Mouse (Mus musculus): ENCODE data around the gene Wnt8b. TPM values are rescaled to one million over a fixed set of nuclear protein-coding genes. Genes with fewer than 3 reads are reported as not detected.

Gene Wnt8b
- polyA plus RNA-seq, 1 experiment: not detected

GRCm38 (mm10) chr19:44517996-44518768 is 24.9 kb downstream of the Wnt8b start:
- TF ChIP-seq GATA1 (IDR thresholded peaks at IDR 0.05; ENCODE audit: low read length): no peak
- TF ChIP-seq TAL1 (IDR thresholded peaks at IDR 0.05; ENCODE audit: low read length): no peak
- H3K4me1 ChIP-seq (ENCODE audit: control insufficient read depth): no peaks in the 10 kb centered on the region
- no peaks in the 10 kb centered on the region for H3K9me3 ChIP-seq (ENCODE audit: control insufficient read depth, low read length)
- no peaks in the 10 kb centered on the region for H3K36me3 ChIP-seq (ENCODE audit: control insufficient read depth)
- peaks cover 43% of the 10 kb centered on the region for H3K27me3 ChIP-seq (ENCODE audit: control insufficient read depth)
- H3K4me3 ChIP-seq (replicated peaks): no peak overlapping the region

- no peaks in the 10 kb centered on the region for H3K36me3 ChIP-seq (ENCODE audit: control insufficient read depth)
- H3K4me1 ChIP-seq (ENCODE audit: control insufficient read depth): no peaks in the 10 kb centered on the region
- no peaks in the 10 kb centered on the region for H3K9me3 ChIP-seq (ENCODE audit: control insufficient read depth, low read length)
- H3K27me3 ChIP-seq (ENCODE audit: control insufficient read depth): peaks cover 33% of the 10 kb centered on the region
- TF ChIP-seq GATA1 (IDR thresholded peaks at IDR 0.05; ENCODE audit: low read length): no peak
- no peak for TF ChIP-seq TAL1 (IDR thresholded peaks at IDR 0.05; ENCODE audit: low read length)
- H3K4me3 ChIP-seq (replicated peaks): no peak overlapping the region
Observed at GRCm38 (mm10) chr19:44519152-44519551, 25.9 kb downstream of the Wnt8b start.

GRCm38 (mm10) chr19:44525551-44526205 is 32.4 kb downstream of the Wnt8b start:
- Histone ChIP-seq H3K4me3 (replicated peaks) (no peak overlapping the region), H3K9me3 (ENCODE audit: control insufficient read depth, low read length) (peaks cover 2% of the 10 kb centered on the region; the same call in 1 of the 2 replicates), H3K36me3 (ENCODE audit: control insufficient read depth) (no peaks in the 10 kb centered on the region), H3K4me1 (ENCODE audit: control insufficient read depth) (no peaks in the 10 kb centered on the region), H3K27me3 (ENCODE audit: control insufficient read depth) (no peaks in the 10 kb centered on the region)
- TF ChIP-seq GATA1 (IDR thresholded peaks at IDR 0.05; ENCODE audit: low read length) (no peak), TAL1 (IDR thresholded peaks at IDR 0.05; ENCODE audit: low read length) (no peak)

- Histone ChIP-seq H3K9me3 (ENCODE audit: control insufficient read depth, low read length) (peaks cover 2% of the 10 kb centered on the region; the same call in 1 of the 2 replicates), H3K27me3 (ENCODE audit: control insufficient read depth) (peaks cover 4% of the 10 kb centered on the region), H3K4me3 (replicated peaks) (no peak overlapping the region), H3K4me1 (ENCODE audit: control insufficient read depth) (no peaks in the 10 kb centered on the region), H3K36me3 (ENCODE audit: control insufficient read depth) (no peaks in the 10 kb centered on the region)
- TF ChIP-seq GATA1 (IDR thresholded peaks at IDR 0.05; ENCODE audit: low read length): no peak
Observed at GRCm38 (mm10) chr19:44530018-44530417, 36.7 kb downstream of the Wnt8b start.

GRCm38 (mm10) chr19:44535376-44535775 is 42.1 kb downstream of the Wnt8b start:
- Histone ChIP-seq H3K27me3 (ENCODE audit: control insufficient read depth) (peaks cover 4% of the 10 kb centered on the region), H3K36me3 (ENCODE audit: control insufficient read depth) (no peaks in the 10 kb centered on the region), H3K4me3 (replicated peaks) (no peak overlapping the region), H3K9me3 (ENCODE audit: control insufficient read depth, low read length) (peaks cover 4% of the 10 kb centered on the region), H3K4me1 (ENCODE audit: control insufficient read depth) (no peaks in the 10 kb centered on the region)
- TF ChIP-seq TAL1 (IDR thresholded peaks at IDR 0.05; ENCODE audit: low read length) (no peak), GATA1 (IDR thresholded peaks at IDR 0.05; ENCODE audit: low read length) (no peak)

DNA sequence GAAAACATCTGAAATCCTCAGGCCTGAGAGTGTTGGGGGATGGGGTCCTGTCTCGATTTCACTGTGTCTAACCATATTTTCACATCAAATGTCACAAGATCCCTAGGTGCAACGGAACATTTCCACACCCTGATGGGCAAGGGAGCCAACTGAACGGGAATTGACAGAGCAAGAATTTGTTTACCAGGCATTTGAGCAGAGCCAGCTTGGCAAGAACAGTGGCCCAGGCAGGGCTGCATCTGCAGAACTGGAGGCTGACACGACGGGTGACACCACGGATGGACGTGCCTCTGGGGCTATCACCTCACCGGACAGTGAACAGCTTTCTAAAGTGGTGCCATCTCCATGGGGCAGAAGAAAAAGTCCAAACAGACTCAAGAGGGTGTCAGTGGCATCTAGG is 44.1 kb downstream of the Wnt8b start:
- Histone ChIP-seq H3K9me3 (ENCODE audit: control insufficient read depth, low read length) (peaks cover 4% of the 10 kb centered on the region), H3K36me3 (ENCODE audit: control insufficient read depth) (no peaks in the 10 kb centered on the region), H3K27me3 (ENCODE audit: control insufficient read depth) (peaks cover under 1% of the 10 kb centered on the region; the same call in 1 of the 2 replicates), H3K4me3 (replicated peaks) (no peak overlapping the region), H3K4me1 (ENCODE audit: control insufficient read depth) (no peaks in the 10 kb centered on the region)
- no peak for TF ChIP-seq TAL1 (IDR thresholded peaks at IDR 0.05; ENCODE audit: low read length)

DNA sequence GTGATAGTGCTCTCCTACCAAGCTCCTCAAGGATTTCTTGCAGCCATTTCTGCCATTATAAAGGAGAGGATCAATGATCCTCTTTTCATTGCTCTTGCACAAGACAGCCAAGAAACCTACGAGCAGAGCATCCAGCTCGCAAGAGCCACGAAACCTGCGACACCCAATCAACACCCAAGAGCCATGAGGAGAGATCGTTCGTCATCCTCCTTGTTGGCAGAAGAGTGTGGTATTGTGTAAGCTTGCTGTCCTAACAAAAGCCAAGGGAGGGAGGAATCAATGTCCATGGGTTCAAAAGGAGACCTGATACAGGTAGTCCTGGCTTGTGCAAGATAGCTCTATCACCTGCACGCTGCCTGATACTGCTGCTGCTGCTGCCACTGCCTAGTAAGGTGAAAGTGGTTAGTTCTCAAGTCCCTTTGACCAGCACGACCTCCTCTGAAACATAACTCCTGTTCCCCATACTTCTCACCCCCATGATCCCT is 49.5 kb downstream of the Wnt8b start:
- H3K36me3 ChIP-seq (ENCODE audit: control insufficient read depth): peaks cover under 1% of the 10 kb centered on the region
- peaks cover 21% of the 10 kb centered on the region for H3K4me1 ChIP-seq (ENCODE audit: control insufficient read depth)
- H3K4me3 ChIP-seq (replicated peaks): no peak overlapping the region
- H3K9me3 ChIP-seq (ENCODE audit: control insufficient read depth, low read length): peaks cover 4% of the 10 kb centered on the region
- peaks cover 8% of the 10 kb centered on the region for H3K27me3 ChIP-seq (ENCODE audit: control insufficient read depth)
- TF ChIP-seq GATA1 (IDR thresholded peaks at IDR 0.05; ENCODE audit: low read length) (no peak), TAL1 (IDR thresholded peaks at IDR 0.05; ENCODE audit: low read length) (no peak)

DNA sequence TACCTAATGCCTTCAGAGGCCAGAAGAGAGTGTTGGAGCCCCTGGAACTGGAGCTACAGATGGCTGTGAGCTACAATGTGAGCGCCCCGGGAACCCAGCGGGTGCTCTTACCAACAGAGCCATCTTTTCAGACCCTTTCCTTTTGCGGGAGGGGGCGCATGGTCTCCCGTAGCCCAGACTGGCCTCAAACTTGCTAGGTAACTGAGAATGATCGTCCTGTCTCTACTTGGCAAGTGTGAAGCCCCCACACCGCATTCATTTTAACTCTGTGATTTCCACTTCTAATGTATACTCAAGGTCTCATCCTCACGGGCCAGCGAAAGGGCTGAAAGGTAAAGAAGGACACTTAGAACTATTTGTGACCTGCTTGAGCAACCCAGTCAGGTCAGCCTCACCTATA is 51.1 kb downstream of the Wnt8b start:
- peaks cover 4% of the 10 kb centered on the region for H3K9me3 ChIP-seq (ENCODE audit: control insufficient read depth, low read length)
- TF ChIP-seq GATA1 (IDR thresholded peaks at IDR 0.05; ENCODE audit: low read length): no peak
- no peak for TF ChIP-seq TAL1 (IDR thresholded peaks at IDR 0.05; ENCODE audit: low read length)
- peaks cover 8% of the 10 kb centered on the region for H3K27me3 ChIP-seq (ENCODE audit: control insufficient read depth)
- H3K4me1 ChIP-seq (ENCODE audit: control insufficient read depth): peaks cover 21% of the 10 kb centered on the region
- peaks cover 16% of the 10 kb centered on the region for H3K36me3 ChIP-seq (ENCODE audit: control insufficient read depth)
- H3K4me3 ChIP-seq (replicated peaks): no peak overlapping the region

DNA sequence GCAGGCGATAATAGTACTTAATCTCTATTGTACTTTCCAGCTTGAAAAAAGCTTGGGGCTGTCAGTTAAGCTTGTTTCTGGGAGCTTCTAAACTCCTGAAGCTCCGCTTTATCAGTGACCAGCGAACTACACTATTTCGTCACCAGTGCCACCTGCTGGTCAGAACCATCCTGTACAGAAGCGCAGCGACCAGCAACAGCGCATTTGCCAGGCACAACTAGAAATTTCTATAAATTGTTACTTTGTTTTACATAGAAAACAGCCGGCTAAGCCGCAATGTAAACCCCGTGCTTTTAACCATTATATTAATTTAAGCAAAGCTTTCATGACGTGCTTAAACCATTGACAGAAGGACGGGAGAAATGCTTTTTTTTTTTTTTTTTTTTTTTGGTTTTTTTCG is 51.5 kb downstream of the Wnt8b start:
- no peak for TF ChIP-seq GATA1 (IDR thresholded peaks at IDR 0.05; ENCODE audit: low read length)
- TF ChIP-seq TAL1 (IDR thresholded peaks at IDR 0.05; ENCODE audit: low read length): no peak
- H3K9me3 ChIP-seq (ENCODE audit: control insufficient read depth, low read length): peaks cover 4% of the 10 kb centered on the region
- H3K4me1 ChIP-seq (ENCODE audit: control insufficient read depth): peaks cover 21% of the 10 kb centered on the region
- H3K4me3 ChIP-seq (replicated peaks): peak overlapping the region; percentile 66
- H3K27me3 ChIP-seq (ENCODE audit: control insufficient read depth): peaks cover 8% of the 10 kb centered on the region
- peaks cover 20% of the 10 kb centered on the region for H3K36me3 ChIP-seq (ENCODE audit: control insufficient read depth)
